In genomic region chr4:120044612-120045011, GRCm38 (mm10) we compare ENCODE assay signal across 38 mouse cellular contexts. TPM values are rescaled to one million over a fixed set of nuclear protein-coding genes. Genes with fewer than 3 reads are reported as not detected.
DNase-seq lines count a peak whose midpoint lies in the region; ATAC-seq and TF ChIP-seq lines count a peak whose summit lies in the region.
"Had no signal": no experiment of that assay in that cellular context is flagged by ENCODE, and none has a peak within 500 bp of the region (broad histone marks: within the 10 kb centered on the region; RNA-seq: fewer than 3 reads in every experiment).

No protein-coding gene starts in this region.

- no peaks in the 10 kb centered on the region for H3K27me3 ChIP-seq in thymus, adult 2 months (ENCODE audit: control insufficient read depth, insufficient read depth, low read length)
- H3K27me3 ChIP-seq in forebrain, embryonic 16.5 days (replicated peaks; ENCODE audit: control insufficient read depth, insufficient read depth, low read length): no peaks in the 10 kb centered on the region
- H3K27me3 ChIP-seq: kidney, embryonic 15.5 days had no signal

- H3K9ac ChIP-seq in forebrain, embryonic 16.5 days (replicated peaks; ENCODE audit: low read depth, low read length): no peak overlapping the region
- H3K9ac ChIP-seq: kidney, embryonic 15.5 days; liver, embryonic 14.5 days had no signal

- DNase-seq in layer of hippocampus, adult 2 months (ENCODE audit: low spot score in 2 of 2): no peak
- DNase-seq in layer of hippocampus, adult 9-11 months: no peak
- peak; percentile 39 for DNase-seq in thymus, adult 2 months
- DNase-seq in thymus, postnatal 4 days: no peak
- no peak for DNase-seq in right cerebral cortex, postnatal 4 days
- no peak for DNase-seq in ovary, postnatal 14 days (ENCODE audit: low spot score)
- DNase-seq: adrenal gland, postnatal 25 days; cerebellum, adult 18-20 months; gastrocnemius, postnatal 14 days; heart, postnatal 14 days; kidney, adult 18-20 months; kidney, postnatal 36 days; liver; lung, adult 2 months; lung, postnatal 10 days; spleen, adult 18-20 months had no signal

- ATAC-seq in forebrain, embryonic 16.5 days: no peak
- ATAC-seq: CD4-positive, CD25-positive, alpha-beta regulatory T cell, adult 4 months; hindbrain, embryonic 16.5 days had no signal

- H3K9me3 ChIP-seq in forebrain, embryonic 16.5 days (ENCODE audit: control insufficient read depth, low read length): no peaks in the 10 kb centered on the region
- H3K9me3 ChIP-seq: kidney, embryonic 15.5 days had no signal

- peaks cover 31% of the 10 kb centered on the region for H3K4me1 ChIP-seq in thymus, adult 2 months (replicated peaks; ENCODE audit: control insufficient read depth, insufficient read depth, low read length)
- peaks cover 16% of the 10 kb centered on the region for H3K4me1 ChIP-seq in forebrain, embryonic 16.5 days (replicated peaks; ENCODE audit: control insufficient read depth, insufficient read depth, low read length)
- H3K4me1 ChIP-seq: kidney, embryonic 15.5 days had no signal

- no peak overlapping the region for H3K4me3 ChIP-seq in layer of hippocampus, adult 2 months
- no peak overlapping the region for H3K4me3 ChIP-seq in thymus, adult 2 months (ENCODE audit: control insufficient read depth, insufficient read depth, low read length)
- no peak overlapping the region for H3K4me3 ChIP-seq in forebrain, embryonic 16.5 days (replicated peaks; ENCODE audit: low read length)
- H3K4me3 ChIP-seq: erythroblast, embryonic 14.5 days; kidney, embryonic 15.5 days had no signal

- no peak for TF ChIP-seq CTCF in layer of hippocampus, adult 2 months (conservative IDR thresholded peaks at IDR 0.05)
- TF ChIP-seq CTCF in thymus, adult 2 months (IDR thresholded peaks at IDR 0.05; ENCODE audit: borderline replicate concordance, control insufficient read depth, extremely low read depth, insufficient read depth, low read length, poor library complexity): no peak

- WGBS in thymus, adult 2 months: 55% methylated on average over 5 of the region's 5 CpGs
- 61% methylated on average over 5 of the region's 5 CpGs for WGBS in forebrain, embryonic 16.5 days

- H3K4me2 ChIP-seq in forebrain, embryonic 16.5 days (ENCODE audit: low read length): no peak overlapping the region
- H3K4me2 ChIP-seq: kidney, embryonic 15.5 days had no signal

- TF ChIP-seq POLR2A in thymus, adult 2 months (IDR thresholded peaks at IDR 0.05; ENCODE audit: control insufficient read depth, extremely low read depth, insufficient read depth, low read length, poor library complexity): no peak

- peak overlapping the region; percentile 79 for H3K27ac ChIP-seq in layer of hippocampus, adult 2 months
- no peak overlapping the region for H3K27ac ChIP-seq in thymus, adult 2 months (ENCODE audit: control insufficient read depth, insufficient read depth, low read length)
- peak overlapping the region; percentile 91 for H3K27ac ChIP-seq in forebrain, embryonic 16.5 days (ENCODE audit: low read length)
- H3K27ac ChIP-seq: kidney, embryonic 15.5 days; liver, embryonic 14.5 days; macrophage had no signal

- H3K36me3 ChIP-seq in thymus, adult 2 months (ENCODE audit: control insufficient read depth, insufficient read depth, low read length): no peaks in the 10 kb centered on the region
- no peaks in the 10 kb centered on the region for H3K36me3 ChIP-seq in forebrain, embryonic 16.5 days (ENCODE audit: control insufficient read depth, insufficient read depth)
- H3K36me3 ChIP-seq: kidney, embryonic 15.5 days had no signal

RNA-seq across cellular contexts. Expression of gene AL607142.1, which starts 20.2 kb away (rescaled TPM):
- total RNA-seq in layer of hippocampus, adult 2 months (2021): not detected
- not detected in 2 replicates for polyA plus RNA-seq in thymus, adult 2 months (2012; rRNA removed)
- polyA plus RNA-seq in forebrain, embryonic 16.5 days (2015; fragmentation: Nextera tagmentation; extraction: Ambion mirVana): not detected in 2 replicates
- total RNA-seq: adrenal gland, adult 18-20 months; adrenal gland, postnatal 25 days; common myeloid progenitor, adult 5-6 weeks; gastrocnemius, postnatal 14 days; granulocyte monocyte progenitor cell, adult 5-6 weeks; heart, postnatal 14 days; layer of hippocampus, adult 8-10 months; layer of hippocampus, postnatal 36 days; left cerebral cortex, postnatal 14 days; megakaryocyte-erythroid progenitor cell, adult 5-6 weeks; monocyte, adult 5-6 weeks had no signal
- polyA plus RNA-seq: CD4-positive, CD25-positive, alpha-beta regulatory T cell, adult 4 months; embryonic facial prominence, embryonic 14.5 days; erythroblast, embryonic 14.5 days; heart, embryonic 14.5 days; hindbrain, embryonic 11.5 days; hindbrain, embryonic 16.5 days; intestine, embryonic 14.5 days; kidney, embryonic 15.5 days; limb, embryonic 11.5 days; liver, embryonic 14.5 days; lung, adult 2 months; macrophage; neural tube, embryonic 14.5 days; stomach, embryonic 16.5 days had no signal
